Mouse (Mus musculus) G1E-ER4 (cell line): ENCODE measurements around the gene Tmprss7. TPM values are rescaled to one million over a fixed set of nuclear protein-coding genes. Genes with fewer than 3 reads are reported as not detected.

ENCODE experiments used
- GATA1 ChIP-seq: IDR thresholded peaks from one replicate; pipeline ENCODE4 v1.8.0; 2012; ENCODE audit warnings: low read length, inconsistent platforms
- polyA plus RNA-seq: library from polyadenylated mRNA; stranded (reverse); fragments of >175 nt; gene quantifications from 2 replicates; pipeline ENCODE4 v1.2.3, GENCODE M21; 2012

Tmprss7 gene
- polyA plus RNA-seq, 1 experiment = 0.02 TPM

GRCm38 (mm10) chr16:45699301-45699700 is 5.8 kb upstream of the Tmprss7 start:
- TF ChIP-seq GATA1 = no peak

GRCm38 (mm10) chr16:45697996-45698395 is 4.5 kb upstream of the Tmprss7 start:
- TF ChIP-seq GATA1 = no peak

- TF ChIP-seq GATA1 = no peak
These were observed 2.1 kb upstream of the Tmprss7 start for GRCm38 (mm10) chr16:45695445-45696160.

- TF ChIP-seq GATA1 = no peak
These were observed 607 bp downstream of the Tmprss7 start for GRCm38 (mm10) chr16:45692851-45693250.

GRCm38 (mm10) chr16:45690178-45690577 is 3.3 kb downstream of the Tmprss7 start:
- TF ChIP-seq GATA1 = no peak

GRCm38 (mm10) chr16:45686833-45687232 is 6.6 kb downstream of the Tmprss7 start:
- no peak for TF ChIP-seq GATA1

- no peak for TF ChIP-seq GATA1
These were observed 8.2 kb downstream of the Tmprss7 start for GRCm38 (mm10) chr16:45685295-45685694.

GRCm38 (mm10) chr16:45684815-45685214 is 8.6 kb downstream of the Tmprss7 start:
- no peak for TF ChIP-seq GATA1

- TF ChIP-seq GATA1 = no peak
These were observed 17.0 kb downstream of the Tmprss7 start for GRCm38 (mm10) chr16:45676462-45676861.

- TF ChIP-seq GATA1 = no peak
These were observed 23.5 kb downstream of the Tmprss7 start for GRCm38 (mm10) chr16:45670005-45670404.

- TF ChIP-seq GATA1 = no peak
These were observed 25.3 kb downstream of the Tmprss7 start for GRCm38 (mm10) chr16:45668178-45668577.

- TF ChIP-seq GATA1 = no peak
These were observed 27.3 kb downstream of the Tmprss7 start for GRCm38 (mm10) chr16:45666136-45666535.

GRCm38 (mm10) chr16:45662381-45662780 is 31.1 kb downstream of the Tmprss7 start:
- TF ChIP-seq GATA1 = no peak

- TF ChIP-seq GATA1 = no peak
These were observed 33.9 kb downstream of the Tmprss7 start for GRCm38 (mm10) chr16:45659596-45659995.

GRCm38 (mm10) chr16:45658248-45658647 is 35.2 kb downstream of the Tmprss7 start:
- TF ChIP-seq GATA1 = no peak

GRCm38 (mm10) chr16:45657574-45658159 is 35.8 kb downstream of the Tmprss7 start:
- no peak for TF ChIP-seq GATA1

GRCm38 (mm10) chr16:45654465-45654864 is 39.0 kb downstream of the Tmprss7 start:
- no peak for TF ChIP-seq GATA1

GRCm38 (mm10) chr16:45653934-45654332 is 39.5 kb downstream of the Tmprss7 start, which contains the start of gene BC016579:
Gene BC016579 (minus strand): TSS chr16:45654068.
- no peak for TF ChIP-seq GATA1
